Mouse (Mus musculus) bone marrow, adult 2 months (tissue): ENCODE measurements at regions not wholly inside any gene's neighbourhood (a gene's known extent, or its start where the extent isn't known, plus 50 kb on each side); places are given as distances from the start of the nearest gene placed in this dataset.

ENCODE experiments used
- H3K27ac ChIP-seq: fragments of 200-500 bp; 2 replicates; pipeline ENCODE4 v1.5.1; 2012; ENCODE audit warnings: low read depth, mild to moderate bottlenecking, control low read depth, inconsistent platforms, low read length; ENCODE audit not compliant: control insufficient read depth, poor library complexity, insufficient read depth
- H3K4me1 ChIP-seq: fragments of 200-500 bp; 2 replicates; pipeline ENCODE4 v1.6.1; 2011; ENCODE audit warnings: low read length; ENCODE audit not compliant: control insufficient read depth, insufficient read depth
- H3K4me3 ChIP-seq: fragments of 200-500 bp; replicated peaks from 2 replicates; pipeline ENCODE3; 2011; ENCODE audit warnings: mild to moderate bottlenecking, low read depth, low read length, control low read depth; ENCODE audit not compliant: control insufficient read depth
- CTCF ChIP-seq: fragments of 200-500 bp; IDR thresholded peaks from 2 replicates; pipeline ENCODE4 v1.5.1; 2011; ENCODE audit warnings: low read length, control low read depth; ENCODE audit not compliant: control insufficient read depth, insufficient read depth
- POLR2A ChIP-seq: fragments of 200-500 bp; IDR thresholded peaks from 2 replicates; pipeline ENCODE4 v1.6.1; 2011; ENCODE audit warnings: low read depth, mild to moderate bottlenecking, control low read depth, low read length, borderline replicate concordance; ENCODE audit not compliant: control insufficient read depth
- WGBS: fragments of 180-500 bp; shearing (Covaris S2); methylation state at CpG from one replicate; pipeline ENCODE4 v1.1.7; 2018; 5-methylcytosine and 5-hydroxymethylcytosine counted together

- TF ChIP-seq POLR2A, result no peak
- no peak for TF ChIP-seq CTCF
- 83% methylated on average over 8 of the region's 8 CpGs for WGBS
- no peak overlapping the region for H3K27ac ChIP-seq
Measured at GRCm38 (mm10) chr2:50902701-50903100, 246.2 kb downstream of the Rnd3 start.

GRCm38 (mm10) chr2:50902220-50902619 lies 246.7 kb downstream of the Rnd3 start:
- Histone ChIP-seq H3K4me3 (no peak overlapping the region), H3K4me1 (no peaks in the 10 kb centered on the region), H3K27ac (no peak overlapping the region)
- 85% methylated on average over 9 of the region's 9 CpGs for WGBS
- TF ChIP-seq CTCF, result no peak
- no peak for TF ChIP-seq POLR2A

More at GRCm38 (mm10) chr2:50902701-50903100, 246.2 kb downstream of the Rnd3 start:
- Histone ChIP-seq H3K4me3 (no peak overlapping the region), H3K4me1 (no peaks in the 10 kb centered on the region)

GRCm38 (mm10) chr2:50888992-50889391 lies 259.9 kb downstream of the Rnd3 start:
- Histone ChIP-seq H3K27ac (no peak overlapping the region), H3K4me1 (no peaks in the 10 kb centered on the region), H3K4me3 (no peak overlapping the region)
- TF ChIP-seq CTCF (no peak), POLR2A (no peak)
- WGBS, result 82% methylated on average over 5 of the region's 5 CpGs

DNA sequence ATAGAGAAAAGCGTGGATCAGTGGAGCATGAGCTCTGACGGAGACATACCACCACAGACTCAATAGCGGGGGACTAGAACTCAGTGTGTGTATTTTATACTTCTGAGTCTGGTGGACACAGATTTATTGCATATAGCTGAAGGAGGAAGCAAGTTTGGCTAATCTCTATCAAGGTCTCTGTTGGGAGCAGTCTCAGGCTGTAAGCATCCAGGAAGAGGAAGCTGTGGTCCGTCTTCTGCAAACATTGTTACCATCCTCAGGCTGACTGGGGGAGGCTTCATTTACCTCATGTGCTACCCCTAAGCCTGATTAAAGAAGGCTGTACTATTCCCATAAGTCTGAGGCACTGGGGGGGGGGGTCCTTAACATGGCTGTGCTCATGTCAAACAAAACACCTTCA lies 261.0 kb downstream of the Rnd3 start:
- H3K27ac ChIP-seq, result no peak overlapping the region
- WGBS, result 14% methylated on average over 4 of the region's 4 CpGs

GRCm38 (mm10) chr2:50885924-50886315 lies 263.0 kb downstream of the Rnd3 start:
- no peak for TF ChIP-seq CTCF
- 53% methylated on average over 7 of the region's 7 CpGs for WGBS

More for the DNA sequence above, 261.0 kb downstream of the Rnd3 start:
- TF ChIP-seq CTCF (no peak), POLR2A (no peak)
- Histone ChIP-seq H3K4me1 (no peaks in the 10 kb centered on the region), H3K4me3 (no peak overlapping the region)

GRCm38 (mm10) chr2:50885280-50885923 lies 263.5 kb downstream of the Rnd3 start:
- 70% methylated on average over 4 of the region's 4 CpGs for WGBS
- Histone ChIP-seq H3K4me3 (no peak overlapping the region), H3K27ac (no peak overlapping the region), H3K4me1 (no peaks in the 10 kb centered on the region)
- TF ChIP-seq POLR2A, result no peak
- TF ChIP-seq CTCF, result no peak

More at GRCm38 (mm10) chr2:50885924-50886315, 263.0 kb downstream of the Rnd3 start:
- Histone ChIP-seq H3K27ac (no peak overlapping the region), H3K4me1 (no peaks in the 10 kb centered on the region), H3K4me3 (no peak overlapping the region)

GRCm38 (mm10) chr2:50881514-50882038 lies 267.3 kb downstream of the Rnd3 start:
- no peak overlapping the region for H3K4me3 ChIP-seq
- TF ChIP-seq CTCF, result no peak
- no peak for TF ChIP-seq POLR2A
- no peaks in the 10 kb centered on the region for H3K4me1 ChIP-seq
- no peak overlapping the region for H3K27ac ChIP-seq
- 81% methylated on average over 4 of the region's 4 CpGs for WGBS

- 79% methylated on average over 4 of the region's 4 CpGs for WGBS
- TF ChIP-seq CTCF (no peak), POLR2A (no peak)
- Histone ChIP-seq H3K4me1 (no peaks in the 10 kb centered on the region), H3K27ac (no peak overlapping the region), H3K4me3 (no peak overlapping the region)
Measured at GRCm38 (mm10) chr2:50880806-50881205, 268.1 kb downstream of the Rnd3 start.
